Mouse (Mus musculus) CD4-positive, CD25-positive, alpha-beta regulatory T cell, adult 4 months (primary cell): Measurements from ENCODE around the gene Scn1b. TPM values are rescaled to one million over a fixed set of nuclear protein-coding genes. Genes with fewer than 3 reads are reported as not detected.

Experiments
- ATAC-seq: one replicate; pipeline ENCODE4 v1.8.0; 2017
- polyA plus RNA-seq, 2 experiments: library from polyadenylated mRNA; unstranded; fragments of 100-300 nt; shearing (Covaris generic); gene quantifications; one replicate each; pipeline ENCODE4 v1.2.1; 2017

Gene Scn1b
- not detected for polyA plus RNA-seq

- ATAC-seq, result peak; percentile 28
These were observed at the start of gene Scn1b for GRCm38 (mm10) chr7:31126851-31127724. TSS of gene Scn1b (minus strand) at chr7:31127003.

DNA sequence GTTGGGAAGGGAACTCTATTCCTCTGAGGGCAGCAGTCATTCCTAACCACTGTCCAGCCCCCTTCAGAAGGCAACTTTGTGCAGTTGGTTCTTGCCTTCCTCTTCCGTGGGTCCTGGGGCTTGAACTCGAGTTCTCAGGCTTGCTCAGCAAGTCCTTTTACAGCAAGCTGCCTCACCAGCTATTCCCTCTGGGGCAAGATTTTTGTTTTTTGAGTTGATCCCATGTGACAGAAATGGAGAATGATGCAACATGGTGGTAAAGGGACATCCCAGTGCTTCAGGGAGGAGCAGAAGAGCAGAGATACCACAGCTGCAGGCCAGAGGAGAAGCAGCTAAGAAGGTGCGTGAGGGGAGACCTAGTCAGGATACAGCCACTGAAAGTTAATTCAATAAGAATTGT lies 48.3 kb upstream of the Scn1b start:
- ATAC-seq, result no peak

GRCm38 (mm10) chr7:31174466-31174865 lies 47.7 kb upstream of the Scn1b start:
- ATAC-seq, result no peak

- ATAC-seq, result peak; percentile 71
These were observed 45.4 kb upstream of the Scn1b start for GRCm38 (mm10) chr7:31172238-31172637.

- no peak for ATAC-seq
These were observed 43.7 kb upstream of the Scn1b start for GRCm38 (mm10) chr7:31170520-31170919.

DNA sequence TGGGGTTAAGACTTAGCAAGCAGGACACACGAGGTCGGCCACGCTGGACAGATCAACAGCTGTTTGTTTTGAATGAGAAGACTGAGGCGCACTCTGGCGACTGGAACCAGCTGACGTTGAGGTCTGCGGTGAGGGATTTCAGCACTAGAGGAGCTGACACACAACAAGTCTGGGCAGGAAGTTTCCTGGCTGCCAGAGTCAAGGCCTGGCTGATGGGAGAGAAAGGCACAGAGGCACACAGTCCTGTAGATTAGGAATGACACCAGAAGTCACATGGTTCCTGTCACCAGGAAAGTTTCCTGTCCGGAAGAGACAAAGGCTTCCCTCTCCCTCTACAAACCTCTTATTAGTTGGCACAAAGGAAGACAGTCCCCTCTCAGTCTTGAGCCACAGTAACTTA lies 41.6 kb upstream of the Scn1b start:
- peak; percentile 49 for ATAC-seq

GRCm38 (mm10) chr7:31164748-31165147 lies 37.9 kb upstream of the Scn1b start:
- ATAC-seq, result peak; percentile 44

DNA sequence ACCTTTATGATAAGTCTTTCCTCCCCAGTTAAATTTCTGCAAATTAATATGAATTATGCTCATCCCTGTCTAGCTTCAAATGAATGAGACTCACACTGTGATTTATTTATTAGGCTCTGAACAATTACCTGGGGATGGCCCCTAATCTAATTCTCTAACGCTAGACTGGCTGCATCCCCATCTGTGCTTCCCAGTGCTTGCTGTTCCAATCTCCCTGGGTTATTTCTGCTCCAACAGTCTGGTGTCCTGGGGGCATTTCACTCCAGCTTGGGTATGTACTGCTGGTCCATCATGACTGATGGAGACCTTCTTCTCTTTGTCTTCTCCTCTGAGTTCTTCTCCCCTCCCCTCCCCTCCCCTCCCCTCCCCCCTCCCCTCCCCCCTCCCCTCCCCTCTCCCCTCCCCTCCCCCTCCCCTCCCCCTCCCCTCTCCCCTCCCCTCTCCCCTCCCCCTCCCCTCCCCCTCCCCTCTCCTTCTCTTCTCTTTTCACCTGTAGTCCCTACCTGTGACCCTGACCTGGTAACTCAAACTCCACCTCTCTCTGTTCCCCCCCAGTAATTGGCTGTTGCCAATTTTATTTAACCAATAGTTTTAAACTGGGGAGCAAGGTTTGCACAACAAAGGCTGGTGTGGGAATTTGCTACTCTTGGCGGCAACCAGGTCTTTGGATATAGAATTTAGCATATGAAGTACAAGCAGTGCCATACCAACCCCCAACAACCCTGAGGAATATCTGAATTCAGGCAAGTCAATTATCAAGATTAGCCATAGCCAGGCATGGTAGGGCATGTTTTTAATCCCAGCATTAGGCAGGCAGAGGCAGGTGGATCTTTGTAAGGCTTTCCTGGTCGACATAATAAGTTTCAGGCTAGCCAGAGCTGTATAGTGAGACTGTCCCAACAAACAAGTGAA lies 37.1 kb upstream of the Scn1b start:
- ATAC-seq, result no peak

- ATAC-seq, result no peak
These were observed 35.5 kb upstream of the Scn1b start for GRCm38 (mm10) chr7:31162324-31162723.

DNA sequence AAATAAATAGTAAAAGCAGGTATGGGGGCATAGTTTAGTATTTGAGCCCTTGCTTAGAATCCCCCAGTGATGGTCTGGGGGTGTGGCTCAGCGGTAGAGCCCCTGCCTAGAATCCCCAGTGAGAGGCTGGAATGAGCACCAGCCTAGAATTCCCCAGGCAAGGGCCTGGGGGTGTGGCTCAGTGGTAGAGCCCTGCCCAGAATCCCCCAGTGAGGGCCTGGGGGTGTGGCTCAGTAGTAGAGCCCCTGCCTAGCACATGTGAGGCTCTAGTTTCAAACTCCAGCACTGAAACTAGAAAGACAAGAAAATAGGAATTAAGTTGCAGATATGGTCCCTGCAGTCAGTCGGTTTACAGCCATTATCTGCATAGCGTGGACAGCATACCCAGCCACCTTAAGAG lies 35.0 kb upstream of the Scn1b start:
- no peak for ATAC-seq

DNA sequence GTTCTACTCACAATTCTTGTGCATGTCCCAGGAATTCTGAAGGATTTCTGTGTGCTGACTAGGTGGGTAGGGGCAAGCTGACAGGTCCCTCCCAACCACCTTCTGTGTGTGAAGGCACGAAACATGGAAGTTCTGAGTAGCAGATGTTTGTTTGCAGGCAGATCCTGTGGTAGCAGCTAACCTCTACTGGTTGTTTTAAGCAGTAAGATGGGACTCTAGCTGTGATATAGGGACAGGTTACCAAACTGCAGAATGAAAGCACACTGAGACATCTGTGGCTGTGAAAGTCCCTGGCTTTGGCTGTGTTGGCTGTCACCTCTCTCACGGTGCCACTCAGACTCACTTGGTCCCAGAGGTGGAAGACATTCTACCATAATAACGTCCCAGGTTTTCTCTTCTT lies 34.4 kb upstream of the Scn1b start:
- ATAC-seq, result peak; percentile 15

- ATAC-seq, result peak; percentile 53
These were observed 34.0 kb upstream of the Scn1b start for GRCm38 (mm10) chr7:31160763-31161162.

DNA sequence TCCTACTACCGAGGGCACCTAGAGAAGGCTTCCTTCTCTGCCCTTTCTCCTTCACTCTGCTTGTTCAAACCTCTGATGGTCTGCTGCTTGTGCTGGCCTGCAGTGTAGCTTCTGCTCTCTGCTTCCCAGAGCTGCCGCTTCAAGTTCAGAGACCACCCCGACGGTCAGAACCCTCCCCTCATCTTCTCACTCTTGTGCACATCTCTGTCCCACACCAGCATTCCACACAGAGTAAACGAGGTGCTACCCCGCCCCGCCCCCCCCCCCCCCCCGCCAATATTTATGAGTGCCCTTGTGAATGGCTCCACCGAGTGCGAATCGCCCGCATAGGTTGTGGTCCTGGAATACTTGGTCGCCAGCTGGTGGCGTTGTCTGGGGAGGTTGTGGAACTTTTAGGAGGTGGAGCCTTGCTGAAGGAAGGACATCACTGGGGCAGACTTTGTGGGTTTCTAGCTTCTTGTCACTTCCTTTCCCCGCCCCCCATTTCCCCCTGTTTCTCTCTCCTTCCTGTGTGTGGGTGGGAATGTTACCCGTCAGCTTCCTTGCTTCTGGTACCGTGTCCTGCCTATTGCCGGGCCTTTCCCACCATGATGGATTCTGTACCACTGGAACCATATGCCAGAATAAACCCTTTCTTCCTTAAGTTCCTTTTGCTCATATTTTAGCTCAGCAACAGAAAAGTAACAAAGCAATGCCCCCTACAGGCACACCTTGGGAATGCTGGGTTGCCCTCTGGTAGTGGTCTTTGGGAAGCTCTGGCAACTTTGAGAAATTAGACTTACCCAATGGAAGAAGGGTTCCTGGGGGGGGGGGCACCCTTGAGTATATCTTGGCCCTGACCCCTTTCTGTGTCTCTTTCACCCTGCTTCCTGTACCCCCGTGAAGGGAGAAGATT lies 29.5 kb upstream of the Scn1b start:
- peak; percentile 52 for ATAC-seq

DNA sequence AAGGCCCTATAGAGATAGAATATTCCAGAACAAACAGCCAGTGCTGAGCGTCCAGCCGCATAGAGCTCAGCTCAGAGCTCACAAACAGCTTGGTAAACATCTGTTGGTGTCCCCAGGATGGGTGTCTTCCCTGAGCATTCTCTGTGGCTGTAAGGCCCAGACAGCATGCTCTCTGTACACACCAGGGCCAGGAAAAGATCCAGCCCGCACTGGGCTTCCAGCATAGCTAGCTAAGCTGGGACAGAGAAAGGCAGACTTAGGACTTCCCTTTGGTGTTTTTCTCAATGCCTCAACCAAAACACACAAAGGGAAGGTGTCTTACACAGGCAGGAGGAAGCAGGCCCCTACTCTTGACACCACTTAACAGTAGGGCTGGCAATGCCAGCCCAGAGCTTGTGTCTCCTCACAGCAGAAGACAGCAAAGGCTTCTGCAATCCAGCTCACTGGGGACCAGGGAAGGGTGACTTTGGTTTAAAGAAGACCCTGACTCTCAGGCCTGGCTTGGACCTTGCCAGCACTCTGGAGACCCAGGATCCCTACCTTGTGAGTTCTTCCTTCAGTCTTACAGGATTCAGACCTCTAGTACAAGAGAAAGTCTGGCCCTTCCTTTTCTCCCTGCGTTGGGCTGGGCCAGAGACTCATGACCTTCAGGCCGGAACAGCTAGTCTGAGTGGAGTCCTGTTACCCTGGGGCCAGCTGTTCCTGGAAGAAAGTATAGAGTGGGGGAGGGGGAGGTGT lies 28.7 kb upstream of the Scn1b start, which contains the start of gene Gramd1a:
Gene Gramd1a, minus strand, starts transcription at position 601 of the 738 bp plus-strand sequence.
- no peak for ATAC-seq

GRCm38 (mm10) chr7:31153536-31154320 lies 26.9 kb upstream of the Scn1b start:
- peak; percentile 57 for ATAC-seq

- peak; percentile 30 for ATAC-seq
These were observed 24.8 kb upstream of the Scn1b start for GRCm38 (mm10) chr7:31151301-31152241.

GRCm38 (mm10) chr7:31150566-31151300 lies 23.9 kb upstream of the Scn1b start:
- peak; percentile 17 for ATAC-seq

GRCm38 (mm10) chr7:31149751-31150565 lies 23.2 kb upstream of the Scn1b start:
- peak; percentile 36 for ATAC-seq
